Mouse (Mus musculus) liver, postnatal 0 days (tissue): ENCODE measurements around the gene Abca4.

Experiments
- CTCF ChIP-seq: sonication (generic); IDR thresholded peaks from 2 replicates; pipeline ENCODE4 v1.5.1; 2016; ENCODE audit warnings: antibody characterized with exemption, low read depth
- EP300 ChIP-seq: IDR thresholded peaks from 2 replicates; pipeline ENCODE4 v1.6.1; 2016; ENCODE audit warnings: antibody characterized with exemption, low read depth, mild to moderate bottlenecking

DNA sequence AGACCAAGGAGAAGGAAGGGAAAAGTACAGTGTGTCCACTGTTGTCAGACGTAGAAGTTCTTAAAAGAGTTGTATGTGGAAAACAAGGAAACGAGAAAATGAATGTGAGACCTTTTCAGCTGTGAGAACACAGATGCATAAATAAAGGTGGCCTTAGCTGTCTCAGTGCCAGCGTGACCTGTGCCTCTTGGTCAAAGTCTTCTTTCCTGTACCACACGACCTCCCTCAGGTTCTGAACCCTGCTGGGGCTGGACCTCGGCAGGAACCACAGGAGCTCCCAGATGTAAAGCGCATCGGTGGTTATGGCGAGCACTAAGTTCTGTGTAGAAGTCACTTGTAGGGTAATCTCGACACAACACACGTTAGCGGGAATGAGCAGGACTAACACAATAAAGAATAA lies 165.3 kb downstream of the Abca4 start:
- no peak for TF ChIP-seq CTCF
- TF ChIP-seq EP300, result no peak
